Mouse (Mus musculus): ENCODE results near the gene Fgd3. TPM values are rescaled to one million over a fixed set of nuclear protein-coding genes. Genes with fewer than 3 reads are reported as not detected.
A peak's percentile ranks its signal among the peaks of the same experiment; 100 is the strongest.

Gene Fgd3
- total RNA-seq, 4 experiments from 2014 or later: 8.8 to 10.1 (median 8.9) TPM

GRCm38 (mm10) chr13:49216808-49217561 lies 103.1 kb downstream of the Fgd3 start:
- no peak for DNase-seq (ENCODE audit: low spot score in 2 of 2)

- DNase-seq (ENCODE audit: low spot score in 2 of 2): no peak
These were observed 103.9 kb downstream of the Fgd3 start for GRCm38 (mm10) chr13:49216220-49216552.

GRCm38 (mm10) chr13:49215504-49216219 lies 104.4 kb downstream of the Fgd3 start, which contains the start of gene Card19:
Gene Card19 (minus strand): TSS chr13:49216037.
- peak; percentile 77 to 85 for DNase-seq (ENCODE audit: low spot score in 2 of 2)

- no peak for DNase-seq (ENCODE audit: low spot score in 2 of 2)
These were observed 105.0 kb downstream of the Fgd3 start for GRCm38 (mm10) chr13:49215128-49215503.

GRCm38 (mm10) chr13:49214454-49214853 lies 105.7 kb downstream of the Fgd3 start:
- DNase-seq (ENCODE audit: low spot score in 2 of 2): no peak

GRCm38 (mm10) chr13:49213531-49213932 lies 106.6 kb downstream of the Fgd3 start:
- no peak for DNase-seq (ENCODE audit: low spot score in 2 of 2)

GRCm38 (mm10) chr13:49212711-49213500 lies 107.2 kb downstream of the Fgd3 start:
- no peak for DNase-seq (ENCODE audit: low spot score in 2 of 2)

Other genes starting within 250 kb of the Fgd3 start
- 100 to 1,000 TPM; 115 to 126 (median 123) TPM for gene Wnk2, start 172.3 kb downstream of the Fgd3 start, total RNA-seq (2022)
- 10 to 100 TPM; 20.1 to 21.3 (median 21.0) TPM for gene Ninj1, start 132.8 kb downstream of the Fgd3 start, total RNA-seq (2022)
- 10 to 100 TPM; 10.7 to 18.4 (median 13.6) TPM for gene Card19, start 104.3 kb downstream of the Fgd3 start, total RNA-seq (2022)
- 1 to 10 TPM; 2.2 to 4.8 (median 3.5) TPM for gene Susd3, start 71.6 kb downstream of the Fgd3 start, total RNA-seq (2022)
- gene Bicd2, start 21.3 kb upstream of the Fgd3 start, total RNA-seq (2022): 10 to 100 TPM; 40.2 to 45.5 (median 43.1) TPM
- gene Ippk, start 100.9 kb upstream of the Fgd3 start, total RNA-seq (2022): 10 to 100 TPM; 16.5 to 21.5 (median 16.8) TPM
- 1 to 10 TPM; 1.5 to 2.4 (median 2.0) TPM for gene Tes3-ps, start 173.0 kb upstream of the Fgd3 start, total RNA-seq (2022)
- 1 to 10 TPM; 2.5 to 3.1 (median 2.9) TPM for gene Ecm2, start 184.5 kb upstream of the Fgd3 start, total RNA-seq (2022)
- under 1 TPM; 0.50 to 0.97 (median 0.67) TPM for gene Aspn, start 224.1 kb upstream of the Fgd3 start, total RNA-seq (2022)

Data from left cerebral cortex, adult 8-10 months (tissue).